Mouse (Mus musculus): Measurements from ENCODE around the gene Opa1.

DNA sequence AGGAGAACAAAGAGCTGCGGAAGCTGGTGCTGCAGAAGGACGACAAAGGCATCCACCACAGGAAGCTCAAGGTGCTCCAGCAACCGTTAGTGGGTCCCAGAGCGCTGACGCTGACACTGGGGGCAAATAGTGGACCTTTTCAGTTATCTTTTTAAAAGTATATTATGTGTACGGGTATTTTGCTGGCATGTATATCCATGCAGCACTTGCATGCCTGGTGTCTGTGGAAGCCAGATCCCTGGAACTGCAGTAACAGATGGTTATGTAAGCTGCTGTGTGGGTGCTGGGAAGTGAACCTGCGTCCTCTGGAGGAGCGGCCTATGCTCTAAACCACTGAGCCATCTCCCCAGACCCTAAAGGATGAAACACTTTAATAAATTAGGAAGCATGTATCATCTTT lies 26.4 kb downstream of the Opa1 start:
- TF ChIP-seq CTCF (IDR thresholded peaks at IDR 0.05; ENCODE audit: borderline replicate concordance, insufficient read depth, low read depth, low read length) (no peak), POLR2A (IDR thresholded peaks at IDR 0.05; ENCODE audit: borderline replicate concordance, insufficient read depth, low read length) (no peak)
